Mouse (Mus musculus) heart, postnatal 0 days (tissue): ENCODE results near the gene Tbc1d21.

Source experiments
- CTCF ChIP-seq: IDR thresholded peaks from 2 replicates; pipeline ENCODE4 v1.5.1; 2016; ENCODE audit warnings: antibody characterized with exemption, control low read depth, low read depth
- EP300 ChIP-seq: IDR thresholded peaks from 2 replicates; pipeline ENCODE4 v1.6.1; 2016; ENCODE audit warnings: antibody characterized with exemption, low read depth

DNA sequence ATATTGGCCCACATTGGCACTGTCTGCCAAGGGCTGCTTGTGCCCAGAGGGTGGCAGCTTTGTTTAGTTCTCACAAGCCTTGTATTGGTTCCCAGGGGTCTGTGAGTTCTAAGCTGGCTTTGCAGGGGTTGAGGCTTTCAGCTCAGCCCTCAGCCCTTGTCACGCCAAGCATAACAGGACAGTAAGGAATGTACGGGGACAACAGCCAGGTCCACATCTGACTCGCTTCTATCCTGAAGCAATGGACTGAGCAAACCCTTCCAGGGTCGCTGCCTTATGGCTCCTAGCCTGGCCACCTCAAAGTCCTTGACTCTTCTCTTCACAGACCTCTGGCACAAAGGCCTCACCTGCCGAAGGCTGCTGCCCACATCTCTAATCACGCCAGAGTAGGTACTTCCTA is 22.5 kb downstream of the Tbc1d21 start:
- no peak for TF ChIP-seq CTCF
- TF ChIP-seq EP300: no peak
